Mouse (Mus musculus) C2C12 (cell line): ENCODE data around the gene Sin3a.

Experiments
- CTCF ChIP-seq: IDR thresholded peaks from one replicate; pipeline ENCODE4 v1.5.1; 2011; ENCODE audit not compliant: control insufficient read depth, insufficient read depth, insufficient read length
- MAX ChIP-seq: IDR thresholded peaks from one replicate; pipeline ENCODE4 v1.6.1; 2011; ENCODE audit warnings: mild to moderate bottlenecking, control low read depth
- USF1 ChIP-seq: IDR thresholded peaks from one replicate; pipeline ENCODE4 v1.6.1; 2011; ENCODE audit warnings: low read depth, mild to moderate bottlenecking, control low read depth, moderate library complexity

DNA sequence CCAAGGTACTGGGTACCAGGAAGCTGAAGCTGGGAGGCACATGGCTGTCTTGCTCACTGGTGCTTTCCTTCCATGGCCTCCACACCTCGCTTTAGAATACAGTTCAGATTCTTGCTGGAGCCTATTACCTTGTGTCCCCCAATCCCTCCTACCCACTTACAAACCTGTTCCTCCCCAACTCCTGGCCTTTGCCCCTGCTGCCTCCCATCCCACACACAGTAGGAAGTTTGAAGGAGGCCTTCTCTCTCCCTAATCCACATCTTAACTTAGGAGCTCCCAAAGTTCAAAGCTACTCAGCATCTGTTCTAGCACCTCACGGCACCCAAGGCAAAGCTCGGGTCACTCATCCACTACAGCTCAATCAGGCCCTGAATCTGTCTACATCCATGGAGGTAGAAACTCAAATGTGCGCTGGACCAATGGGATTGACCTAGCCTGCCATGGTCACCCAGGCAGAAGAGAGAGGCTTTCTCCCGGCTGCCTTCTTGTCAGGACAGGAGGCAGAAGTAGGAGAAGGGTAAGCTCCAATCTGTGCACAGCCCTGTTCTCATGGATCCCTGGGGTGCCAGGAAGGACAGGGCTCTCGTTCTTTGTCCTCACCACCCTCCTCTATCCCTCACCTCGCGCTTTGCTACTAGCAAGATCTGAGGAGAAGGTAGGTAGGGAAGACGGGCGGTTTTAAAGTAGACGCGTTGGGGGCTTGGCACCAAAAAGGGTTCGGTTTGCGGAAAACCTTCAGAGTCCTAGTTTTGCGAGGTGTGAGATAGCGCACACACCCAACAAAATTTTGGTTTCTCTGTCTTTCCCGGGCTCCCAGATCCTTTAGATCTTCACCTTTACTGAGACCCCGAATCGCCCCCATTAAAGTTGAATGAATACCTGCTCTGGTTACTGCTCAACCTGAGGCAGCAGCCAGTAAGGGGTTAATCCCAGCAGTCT is 75.6 kb downstream of the Sin3a start:
- TF ChIP-seq CTCF (no peak), MAX (no peak), USF1 (no peak)
